Mouse (Mus musculus) testis, adult 2 months (tissue): ENCODE measurements around the gene Gm525.
"Not testable (repeated sequence)": the region's sequence is repeated elsewhere in the genome, so short reads cannot be mapped to it uniquely, and the experiment has no call there.

Source experiments
- CTCF ChIP-seq: fragments of 200-500 bp; IDR thresholded peaks from 2 replicates; pipeline ENCODE4 v1.5.1; 2012; ENCODE audit warnings: low read depth, mild to moderate bottlenecking, inconsistent platforms, low read length, moderate library complexity; ENCODE audit not compliant: control insufficient read depth, insufficient read depth, insufficient replicate concordance
- POLR2A ChIP-seq: fragments of 200-500 bp; IDR thresholded peaks from 2 replicates; pipeline ENCODE4 v1.6.1; 2012; ENCODE audit warnings: low read depth, mild to moderate bottlenecking, inconsistent platforms, low read length, moderate library complexity; ENCODE audit not compliant: control insufficient read depth

DNA sequence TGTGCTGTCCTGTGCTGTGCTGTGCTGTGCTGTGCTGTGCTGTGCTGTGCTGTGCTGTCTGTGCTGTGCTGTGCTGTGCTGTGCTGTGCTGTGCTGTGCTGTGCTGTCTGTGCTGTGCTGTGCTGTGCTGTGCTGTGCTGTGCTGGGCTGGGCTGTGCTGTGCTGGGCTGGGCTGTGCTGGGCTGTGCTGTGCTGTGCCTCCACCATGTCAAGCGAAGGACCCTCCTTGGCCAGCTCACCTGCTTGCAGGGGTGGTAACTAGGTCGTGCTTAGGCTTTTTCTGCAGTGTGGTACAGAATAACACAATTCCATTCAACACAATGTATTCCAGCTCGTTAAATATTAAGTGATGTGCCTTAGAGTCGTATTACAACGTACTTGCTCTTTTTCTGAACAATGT lies 8.3 kb downstream of the Gm525 start:
- not testable (repeated sequence) for TF ChIP-seq CTCF, POLR2A
